24 mouse cellular contexts compared by ENCODE assay signal in the genomic region with DNA sequence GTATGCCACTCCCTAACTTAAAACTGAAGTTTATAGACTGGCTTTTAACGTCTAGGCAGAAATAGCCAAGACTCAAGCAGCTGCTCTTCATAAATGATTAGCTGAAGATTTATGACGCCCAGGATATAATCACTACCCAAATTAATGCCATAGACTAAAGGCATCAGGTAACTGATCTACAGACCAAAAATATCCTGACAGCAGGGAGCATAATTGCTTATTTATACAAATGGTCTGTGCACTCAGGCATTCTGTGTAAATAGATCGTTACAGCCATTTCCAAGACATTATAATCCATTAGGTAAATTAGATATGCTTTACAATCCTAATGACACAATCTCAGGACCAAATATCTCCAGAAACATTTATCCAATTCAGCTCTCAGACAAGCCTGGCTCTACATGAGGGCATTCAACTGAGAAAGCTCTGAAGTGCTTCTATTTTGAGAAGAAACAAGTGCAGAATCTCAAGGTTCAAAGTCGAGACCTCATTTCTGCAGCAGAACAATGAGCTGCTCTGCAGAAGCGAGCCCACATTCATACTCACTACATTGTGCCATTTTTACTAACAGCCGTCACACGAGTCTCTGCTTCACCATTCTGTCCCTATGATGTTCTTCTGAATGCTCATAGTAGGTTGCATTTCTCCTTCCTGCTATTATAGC.
DNase-seq lines count a peak whose midpoint lies in the region; ATAC-seq lines count a peak whose summit lies in the region.
"Had no signal": no experiment of that assay in that cellular context is flagged by ENCODE, and none has a peak within 500 bp of the region (broad histone marks: within the 10 kb centered on the region; RNA-seq: fewer than 3 reads in every experiment).

No protein-coding gene starts in this region.

- 64% methylated on average over 7 of the region's 7 CpGs for WGBS in hindbrain, embryonic 16.5 days
- 70% methylated on average over 7 of the region's 7 CpGs for WGBS in hindbrain, embryonic 12.5 days
- WGBS in neural tube, embryonic 14.5 days = 69% methylated on average over 7 of the region's 7 CpGs

- no peaks in the 10 kb centered on the region for H3K4me1 ChIP-seq in hindbrain, embryonic 16.5 days (ENCODE audit: control insufficient read depth, insufficient read depth, low read depth, low read length)
- H3K4me1 ChIP-seq in hindbrain, embryonic 12.5 days = no peaks in the 10 kb centered on the region
- H3K4me1 ChIP-seq in neural tube, embryonic 14.5 days (ENCODE audit: control insufficient read depth, insufficient read depth, low read length) = no peaks in the 10 kb centered on the region
- H3K4me1 ChIP-seq: embryonic facial prominence, embryonic 12.5 days; limb, embryonic 13.5 days; liver, embryonic 12.5 days; midbrain, embryonic 12.5 days had no signal

- H3K9ac ChIP-seq in hindbrain, embryonic 16.5 days (ENCODE audit: low read depth, low read length) = no peak overlapping the region
- H3K9ac ChIP-seq in hindbrain, embryonic 12.5 days = no peak overlapping the region
- no peak overlapping the region for H3K9ac ChIP-seq in neural tube, embryonic 14.5 days (replicated peaks; ENCODE audit: low read depth, low read length)
- H3K9ac ChIP-seq: embryonic facial prominence, embryonic 12.5 days; heart, embryonic 12.5 days; limb, embryonic 13.5 days; liver, embryonic 12.5 days; midbrain, embryonic 12.5 days had no signal

- H3K27ac ChIP-seq in hindbrain, embryonic 16.5 days (ENCODE audit: low read depth, low read length) = no peak overlapping the region
- no peak overlapping the region for H3K27ac ChIP-seq in hindbrain, embryonic 12.5 days
- no peak overlapping the region for H3K27ac ChIP-seq in neural tube, embryonic 14.5 days (ENCODE audit: low read depth, low read length)
- H3K27ac ChIP-seq: embryonic facial prominence, embryonic 12.5 days; limb, embryonic 13.5 days; liver, embryonic 12.5 days; midbrain, embryonic 12.5 days had no signal

- peak; percentile 58 for ATAC-seq in hindbrain, embryonic 16.5 days
- no peak for ATAC-seq in hindbrain, embryonic 12.5 days (ENCODE audit: low FRiP score)
- ATAC-seq in neural tube, embryonic 14.5 days (ENCODE audit: low read depth) = peak; percentile 54; the same call in 1 of the 2 replicates
- ATAC-seq: liver, embryonic 12.5 days had no signal

- peak; percentile 6 for DNase-seq in kidney, postnatal 14 days
- DNase-seq in kidney, adult 11 months = no peak
- DNase-seq in brain, adult 2 months (ENCODE audit: low read depth, low spot score) = peak; percentile 49
- no peak for DNase-seq in frontal cortex, postnatal 25 days (ENCODE audit: low spot score in 2 of 2)
- DNase-seq: adrenal gland, postnatal 36 days; cerebellum, adult 18-20 months; cerebellum, postnatal 14 days; gastrocnemius, postnatal 10 days; heart, postnatal 14 days; kidney, postnatal 25 days; layer of hippocampus, postnatal 36 days; lung, adult 18-20 months; lung, postnatal 10 days; retina, postnatal 1 day; right cerebral cortex, postnatal 25 days; spleen, adult 18-20 months had no signal

- H3K4me3 ChIP-seq in hindbrain, embryonic 16.5 days (ENCODE audit: low read length) = no peak overlapping the region
- H3K4me3 ChIP-seq in hindbrain, embryonic 12.5 days = no peak overlapping the region
- no peak overlapping the region for H3K4me3 ChIP-seq in neural tube, embryonic 14.5 days (ENCODE audit: low read depth, low read length)
- H3K4me3 ChIP-seq: embryonic facial prominence, embryonic 12.5 days; heart, embryonic 12.5 days; limb, embryonic 13.5 days; liver, embryonic 12.5 days; midbrain, embryonic 12.5 days had no signal

- H3K4me2 ChIP-seq in hindbrain, embryonic 16.5 days (ENCODE audit: low read length) = no peak overlapping the region
- no peak overlapping the region for H3K4me2 ChIP-seq in hindbrain, embryonic 12.5 days (replicated peaks)
- H3K4me2 ChIP-seq in neural tube, embryonic 14.5 days (ENCODE audit: low read depth, low read length) = no peak overlapping the region
- H3K4me2 ChIP-seq: embryonic facial prominence, embryonic 12.5 days; heart, embryonic 12.5 days; limb, embryonic 13.5 days; liver, embryonic 12.5 days; midbrain, embryonic 12.5 days had no signal

- H3K36me3 ChIP-seq in hindbrain, embryonic 16.5 days (ENCODE audit: control insufficient read depth, insufficient read depth, low read length) = no peaks in the 10 kb centered on the region
- no peaks in the 10 kb centered on the region for H3K36me3 ChIP-seq in hindbrain, embryonic 12.5 days
- no peaks in the 10 kb centered on the region for H3K36me3 ChIP-seq in neural tube, embryonic 14.5 days (ENCODE audit: control insufficient read depth, insufficient read depth, low read length)
- H3K36me3 ChIP-seq: embryonic facial prominence, embryonic 12.5 days; heart, embryonic 12.5 days; limb, embryonic 13.5 days; liver, embryonic 12.5 days; midbrain, embryonic 12.5 days had no signal

- no peaks in the 10 kb centered on the region for H3K27me3 ChIP-seq in hindbrain, embryonic 16.5 days (replicated peaks; ENCODE audit: control insufficient read depth, insufficient read depth, low read length)
- H3K27me3 ChIP-seq in hindbrain, embryonic 12.5 days = no peaks in the 10 kb centered on the region
- H3K27me3 ChIP-seq in neural tube, embryonic 14.5 days (ENCODE audit: control insufficient read depth, insufficient read depth, low read length) = no peaks in the 10 kb centered on the region
- H3K27me3 ChIP-seq: embryonic facial prominence, embryonic 12.5 days; heart, embryonic 12.5 days; limb, embryonic 13.5 days; liver, embryonic 12.5 days; midbrain, embryonic 12.5 days had no signal

- H3K9me3 ChIP-seq in hindbrain, embryonic 16.5 days (ENCODE audit: control insufficient read depth, low read length) = no peaks in the 10 kb centered on the region; the same call in 1 of the 2 replicates
- H3K9me3 ChIP-seq in hindbrain, embryonic 12.5 days (replicated peaks) = no peaks in the 10 kb centered on the region
- no peaks in the 10 kb centered on the region for H3K9me3 ChIP-seq in neural tube, embryonic 14.5 days (ENCODE audit: control insufficient read depth, low read length)
- H3K9me3 ChIP-seq: embryonic facial prominence, embryonic 12.5 days; heart, embryonic 12.5 days; limb, embryonic 13.5 days; liver, embryonic 12.5 days; midbrain, embryonic 12.5 days had no signal

Comparison
In these comparisons a context has a peak if more than half of its experiments do, and no peak if none do; other contexts are left out.
1. DNase-seq: peak in kidney, postnatal 14 days (single experiment) and brain, adult 2 months (single experiment); none in kidney, adult 11 months (single experiment) and frontal cortex, postnatal 25 days (0 of 2).